Mouse (Mus musculus): ENCODE data around the gene Hpn.

Gene Hpn

DNA sequence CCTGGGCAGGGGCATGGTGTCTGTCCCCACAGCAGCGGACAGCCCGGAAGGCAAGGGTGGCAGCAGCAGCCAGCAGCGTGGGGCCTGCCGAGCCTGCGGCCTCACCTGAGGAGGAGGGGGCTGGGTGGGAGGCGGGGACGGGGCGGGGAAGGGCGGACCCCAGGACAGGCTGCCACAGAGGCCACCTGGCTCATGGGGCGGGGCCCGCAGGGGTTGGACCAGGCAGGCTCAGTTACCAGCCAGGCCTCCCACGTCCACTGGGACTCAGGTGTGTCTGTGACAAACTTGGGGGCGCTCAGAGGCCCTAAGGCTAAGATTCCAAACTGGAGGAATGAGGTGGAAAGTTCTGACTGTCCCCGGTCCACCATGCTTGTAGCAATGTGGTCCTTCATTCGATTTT is at the start of gene Hpn:
Gene Hpn, minus strand, starts transcription at position 109 of the 400 bp plus-strand sequence.
- peak; percentile 86 for DNase-seq (ENCODE audit: low spot score)

DNA sequence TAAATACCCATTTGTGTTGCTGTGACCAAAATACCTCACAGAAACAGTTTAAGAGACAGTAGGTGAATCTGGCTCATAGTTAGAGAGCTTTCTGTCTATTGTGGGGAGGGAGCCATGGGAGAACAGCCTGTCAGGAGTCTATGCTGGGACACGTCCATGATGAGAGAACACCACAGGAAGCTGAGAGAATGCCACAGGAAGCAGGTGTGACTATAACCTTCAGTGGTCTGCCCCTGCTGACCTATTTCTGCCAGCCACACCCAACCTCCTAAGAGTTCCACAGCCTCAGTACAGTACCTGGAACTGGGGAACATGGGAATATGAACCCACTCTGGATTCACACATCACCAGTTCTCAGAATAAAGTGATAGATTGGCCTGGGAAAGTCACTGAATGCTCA is 49.7 kb upstream of the Hpn start:
- no peak for DNase-seq (ENCODE audit: low spot score)

DNA sequence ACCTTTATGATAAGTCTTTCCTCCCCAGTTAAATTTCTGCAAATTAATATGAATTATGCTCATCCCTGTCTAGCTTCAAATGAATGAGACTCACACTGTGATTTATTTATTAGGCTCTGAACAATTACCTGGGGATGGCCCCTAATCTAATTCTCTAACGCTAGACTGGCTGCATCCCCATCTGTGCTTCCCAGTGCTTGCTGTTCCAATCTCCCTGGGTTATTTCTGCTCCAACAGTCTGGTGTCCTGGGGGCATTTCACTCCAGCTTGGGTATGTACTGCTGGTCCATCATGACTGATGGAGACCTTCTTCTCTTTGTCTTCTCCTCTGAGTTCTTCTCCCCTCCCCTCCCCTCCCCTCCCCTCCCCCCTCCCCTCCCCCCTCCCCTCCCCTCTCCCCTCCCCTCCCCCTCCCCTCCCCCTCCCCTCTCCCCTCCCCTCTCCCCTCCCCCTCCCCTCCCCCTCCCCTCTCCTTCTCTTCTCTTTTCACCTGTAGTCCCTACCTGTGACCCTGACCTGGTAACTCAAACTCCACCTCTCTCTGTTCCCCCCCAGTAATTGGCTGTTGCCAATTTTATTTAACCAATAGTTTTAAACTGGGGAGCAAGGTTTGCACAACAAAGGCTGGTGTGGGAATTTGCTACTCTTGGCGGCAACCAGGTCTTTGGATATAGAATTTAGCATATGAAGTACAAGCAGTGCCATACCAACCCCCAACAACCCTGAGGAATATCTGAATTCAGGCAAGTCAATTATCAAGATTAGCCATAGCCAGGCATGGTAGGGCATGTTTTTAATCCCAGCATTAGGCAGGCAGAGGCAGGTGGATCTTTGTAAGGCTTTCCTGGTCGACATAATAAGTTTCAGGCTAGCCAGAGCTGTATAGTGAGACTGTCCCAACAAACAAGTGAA is 48.8 kb upstream of the Hpn start:
- no peak for DNase-seq (ENCODE audit: low spot score)

DNA sequence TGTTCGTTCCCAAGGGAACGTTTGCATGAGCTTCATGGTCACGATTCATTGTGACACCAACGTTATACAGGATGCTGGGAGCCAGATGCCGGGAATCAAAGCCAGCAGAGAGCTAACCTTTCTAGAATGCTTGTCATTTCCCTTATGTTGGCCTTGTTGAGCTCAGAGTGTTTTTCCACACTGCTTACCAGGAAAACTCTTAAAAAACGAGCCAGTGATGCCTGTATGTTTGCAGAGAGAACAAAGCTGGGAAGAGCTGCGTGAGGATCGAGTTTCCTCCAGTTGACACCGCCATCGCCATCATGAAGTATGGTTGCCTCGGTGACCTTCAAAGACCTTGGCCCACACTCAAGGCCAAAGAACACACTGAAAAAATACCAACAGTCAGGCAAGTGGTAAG is 47.2 kb upstream of the Hpn start:
- DNase-seq (ENCODE audit: low spot score): no peak

DNA sequence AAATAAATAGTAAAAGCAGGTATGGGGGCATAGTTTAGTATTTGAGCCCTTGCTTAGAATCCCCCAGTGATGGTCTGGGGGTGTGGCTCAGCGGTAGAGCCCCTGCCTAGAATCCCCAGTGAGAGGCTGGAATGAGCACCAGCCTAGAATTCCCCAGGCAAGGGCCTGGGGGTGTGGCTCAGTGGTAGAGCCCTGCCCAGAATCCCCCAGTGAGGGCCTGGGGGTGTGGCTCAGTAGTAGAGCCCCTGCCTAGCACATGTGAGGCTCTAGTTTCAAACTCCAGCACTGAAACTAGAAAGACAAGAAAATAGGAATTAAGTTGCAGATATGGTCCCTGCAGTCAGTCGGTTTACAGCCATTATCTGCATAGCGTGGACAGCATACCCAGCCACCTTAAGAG is 46.7 kb upstream of the Hpn start:
- DNase-seq (ENCODE audit: low spot score): no peak

DNA sequence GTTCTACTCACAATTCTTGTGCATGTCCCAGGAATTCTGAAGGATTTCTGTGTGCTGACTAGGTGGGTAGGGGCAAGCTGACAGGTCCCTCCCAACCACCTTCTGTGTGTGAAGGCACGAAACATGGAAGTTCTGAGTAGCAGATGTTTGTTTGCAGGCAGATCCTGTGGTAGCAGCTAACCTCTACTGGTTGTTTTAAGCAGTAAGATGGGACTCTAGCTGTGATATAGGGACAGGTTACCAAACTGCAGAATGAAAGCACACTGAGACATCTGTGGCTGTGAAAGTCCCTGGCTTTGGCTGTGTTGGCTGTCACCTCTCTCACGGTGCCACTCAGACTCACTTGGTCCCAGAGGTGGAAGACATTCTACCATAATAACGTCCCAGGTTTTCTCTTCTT is 46.2 kb upstream of the Hpn start:
- no peak for DNase-seq (ENCODE audit: low spot score)

DNA sequence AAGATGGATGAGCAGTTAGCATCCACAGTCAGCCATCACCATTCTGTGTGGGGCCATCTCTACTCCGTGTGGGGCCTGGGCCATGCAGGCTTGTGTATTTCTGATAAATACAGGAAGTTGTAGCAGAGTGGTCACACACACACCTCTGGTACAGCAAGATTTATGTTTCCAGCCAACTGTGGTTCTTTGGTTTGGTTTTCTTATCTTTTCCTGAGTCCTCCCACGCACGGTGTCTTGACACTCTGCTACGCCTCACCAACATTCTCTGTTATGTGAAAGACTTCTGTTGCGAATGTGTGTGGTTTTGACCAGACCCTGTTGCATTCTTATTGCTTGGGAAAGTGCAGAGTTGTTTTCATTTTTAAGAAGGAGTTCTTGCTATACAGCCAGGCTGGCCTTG is 45.7 kb upstream of the Hpn start:
- DNase-seq (ENCODE audit: low spot score): no peak

DNA sequence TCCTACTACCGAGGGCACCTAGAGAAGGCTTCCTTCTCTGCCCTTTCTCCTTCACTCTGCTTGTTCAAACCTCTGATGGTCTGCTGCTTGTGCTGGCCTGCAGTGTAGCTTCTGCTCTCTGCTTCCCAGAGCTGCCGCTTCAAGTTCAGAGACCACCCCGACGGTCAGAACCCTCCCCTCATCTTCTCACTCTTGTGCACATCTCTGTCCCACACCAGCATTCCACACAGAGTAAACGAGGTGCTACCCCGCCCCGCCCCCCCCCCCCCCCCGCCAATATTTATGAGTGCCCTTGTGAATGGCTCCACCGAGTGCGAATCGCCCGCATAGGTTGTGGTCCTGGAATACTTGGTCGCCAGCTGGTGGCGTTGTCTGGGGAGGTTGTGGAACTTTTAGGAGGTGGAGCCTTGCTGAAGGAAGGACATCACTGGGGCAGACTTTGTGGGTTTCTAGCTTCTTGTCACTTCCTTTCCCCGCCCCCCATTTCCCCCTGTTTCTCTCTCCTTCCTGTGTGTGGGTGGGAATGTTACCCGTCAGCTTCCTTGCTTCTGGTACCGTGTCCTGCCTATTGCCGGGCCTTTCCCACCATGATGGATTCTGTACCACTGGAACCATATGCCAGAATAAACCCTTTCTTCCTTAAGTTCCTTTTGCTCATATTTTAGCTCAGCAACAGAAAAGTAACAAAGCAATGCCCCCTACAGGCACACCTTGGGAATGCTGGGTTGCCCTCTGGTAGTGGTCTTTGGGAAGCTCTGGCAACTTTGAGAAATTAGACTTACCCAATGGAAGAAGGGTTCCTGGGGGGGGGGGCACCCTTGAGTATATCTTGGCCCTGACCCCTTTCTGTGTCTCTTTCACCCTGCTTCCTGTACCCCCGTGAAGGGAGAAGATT is 41.2 kb upstream of the Hpn start:
- peak; percentile 31 for DNase-seq (ENCODE audit: low spot score)

DNA sequence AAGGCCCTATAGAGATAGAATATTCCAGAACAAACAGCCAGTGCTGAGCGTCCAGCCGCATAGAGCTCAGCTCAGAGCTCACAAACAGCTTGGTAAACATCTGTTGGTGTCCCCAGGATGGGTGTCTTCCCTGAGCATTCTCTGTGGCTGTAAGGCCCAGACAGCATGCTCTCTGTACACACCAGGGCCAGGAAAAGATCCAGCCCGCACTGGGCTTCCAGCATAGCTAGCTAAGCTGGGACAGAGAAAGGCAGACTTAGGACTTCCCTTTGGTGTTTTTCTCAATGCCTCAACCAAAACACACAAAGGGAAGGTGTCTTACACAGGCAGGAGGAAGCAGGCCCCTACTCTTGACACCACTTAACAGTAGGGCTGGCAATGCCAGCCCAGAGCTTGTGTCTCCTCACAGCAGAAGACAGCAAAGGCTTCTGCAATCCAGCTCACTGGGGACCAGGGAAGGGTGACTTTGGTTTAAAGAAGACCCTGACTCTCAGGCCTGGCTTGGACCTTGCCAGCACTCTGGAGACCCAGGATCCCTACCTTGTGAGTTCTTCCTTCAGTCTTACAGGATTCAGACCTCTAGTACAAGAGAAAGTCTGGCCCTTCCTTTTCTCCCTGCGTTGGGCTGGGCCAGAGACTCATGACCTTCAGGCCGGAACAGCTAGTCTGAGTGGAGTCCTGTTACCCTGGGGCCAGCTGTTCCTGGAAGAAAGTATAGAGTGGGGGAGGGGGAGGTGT is 40.4 kb upstream of the Hpn start, which contains the start of gene Gramd1a:
Gene Gramd1a, minus strand, starts transcription at position 601 of the 738 bp plus-strand sequence.
- DNase-seq (ENCODE audit: low spot score): peak; percentile 39

DNA sequence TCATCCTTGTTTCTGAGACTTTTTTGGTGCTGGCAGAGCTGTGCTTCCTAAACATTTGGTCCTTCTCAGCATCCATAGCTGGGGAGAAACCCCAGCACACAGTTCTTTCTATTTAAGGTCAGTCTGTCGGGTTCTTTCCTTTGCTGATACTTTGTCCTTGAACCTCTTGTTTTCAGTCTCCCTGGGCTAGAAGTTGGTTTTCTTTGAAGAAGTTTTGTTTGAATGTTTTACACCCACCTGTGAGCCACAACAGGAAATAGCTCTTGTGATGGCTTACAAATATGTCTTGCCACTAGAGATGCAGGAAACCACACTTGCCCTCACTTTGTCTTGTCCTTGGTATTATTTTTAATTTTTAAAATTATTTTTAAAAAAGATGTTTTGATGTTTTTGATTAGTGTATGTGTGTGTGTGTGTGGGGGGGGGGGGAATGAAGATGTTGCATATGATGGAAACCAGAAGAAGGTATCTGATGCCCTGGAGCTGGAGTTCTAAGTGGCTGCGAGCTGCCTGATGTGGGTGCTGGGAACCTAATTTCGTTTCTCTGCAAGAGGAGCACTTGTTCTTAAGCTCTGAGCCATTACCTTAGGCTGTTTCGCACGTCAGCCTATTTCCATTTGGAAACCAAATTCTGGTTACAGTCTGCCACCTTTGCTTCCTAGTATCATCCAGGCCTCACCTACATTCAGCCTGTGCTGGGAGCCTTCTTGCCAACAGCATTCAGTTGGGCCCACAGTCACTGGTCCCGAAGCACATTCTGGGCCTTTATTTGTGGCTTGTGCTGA is 38.6 kb upstream of the Hpn start:
- DNase-seq (ENCODE audit: low spot score): no peak

DNA sequence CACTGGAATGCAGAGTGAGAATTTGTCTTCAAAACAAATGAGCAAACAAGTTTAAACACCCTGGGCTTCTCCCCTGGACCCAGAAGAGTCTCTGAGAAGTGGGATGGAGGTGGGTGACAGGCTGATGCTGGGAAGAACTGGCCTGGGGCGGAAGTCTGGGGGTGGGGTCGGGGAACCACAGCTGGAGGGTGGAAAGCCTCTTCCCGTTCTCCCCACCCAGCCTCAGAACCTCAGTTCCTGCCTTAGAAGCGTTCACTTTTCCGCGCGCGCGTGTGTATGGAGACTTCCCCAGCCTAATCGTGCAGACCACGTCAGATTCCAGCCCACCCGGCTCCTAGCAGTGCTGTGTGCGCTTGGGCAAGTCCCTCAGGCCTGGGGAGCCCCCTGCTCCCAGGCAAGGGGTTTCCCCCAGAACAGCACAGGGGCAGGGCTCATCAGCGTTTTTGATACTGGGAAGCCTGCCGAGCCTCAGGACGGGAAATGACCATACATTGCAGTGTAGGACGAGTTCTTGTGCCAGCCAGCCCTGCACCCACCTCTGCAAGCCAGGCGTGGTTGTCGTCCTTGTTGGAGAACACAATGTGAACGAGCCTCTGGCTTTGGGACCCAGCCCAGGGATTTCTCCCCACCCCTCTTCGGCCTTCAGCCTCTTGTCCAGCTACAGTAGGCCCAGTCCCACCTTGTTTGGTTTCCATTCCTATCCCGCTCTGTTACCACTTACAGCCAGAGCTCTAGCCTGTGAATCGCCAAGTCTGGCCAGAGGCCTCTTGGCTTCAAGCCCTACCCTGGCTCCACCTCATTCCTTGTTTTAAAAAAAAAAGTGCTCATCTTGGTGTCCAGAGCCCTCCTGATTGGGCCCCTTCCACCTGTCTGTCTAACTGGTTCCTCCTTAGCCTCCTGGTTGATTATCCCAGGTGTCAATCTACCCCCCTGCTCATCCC is 36.5 kb upstream of the Hpn start:
- no peak for DNase-seq (ENCODE audit: low spot score)

DNA sequence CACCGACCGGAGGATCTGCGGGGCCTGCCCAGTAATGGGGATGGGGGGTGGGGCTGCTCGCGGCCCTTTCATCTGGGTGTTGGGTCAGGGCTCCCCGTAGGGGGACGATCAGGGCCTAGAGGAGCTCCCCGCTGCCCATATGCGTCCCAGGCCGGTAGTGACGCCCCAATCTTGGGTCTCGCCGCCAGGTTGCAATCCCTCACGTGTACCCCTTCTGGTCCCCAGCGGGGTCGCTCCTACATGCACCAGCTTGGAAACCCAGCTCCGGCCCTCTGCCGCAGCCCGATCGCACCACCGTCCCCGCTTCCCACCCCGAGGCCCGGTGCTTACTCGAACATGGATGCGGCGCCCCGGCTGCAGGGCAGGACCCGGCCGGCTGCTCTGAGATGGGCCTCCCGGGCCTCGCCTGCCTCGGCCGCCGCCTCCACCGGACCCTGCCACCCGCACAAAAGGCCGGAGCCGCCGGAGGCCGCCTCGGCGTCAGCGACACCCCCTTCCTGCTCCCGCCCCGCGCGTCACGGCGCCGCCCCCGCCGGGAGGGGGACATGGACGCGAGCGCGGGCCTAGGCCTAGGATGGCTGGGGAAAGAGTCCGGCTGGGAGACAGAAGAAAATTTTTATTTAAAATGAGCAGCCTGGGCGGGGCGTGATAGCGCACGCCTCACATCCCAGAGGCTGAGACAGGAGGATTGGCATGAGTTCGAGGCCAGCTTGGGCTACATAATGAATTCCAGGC is 35.6 kb upstream of the Hpn start:
- DNase-seq (ENCODE audit: low spot score): peak; percentile 85

DNA sequence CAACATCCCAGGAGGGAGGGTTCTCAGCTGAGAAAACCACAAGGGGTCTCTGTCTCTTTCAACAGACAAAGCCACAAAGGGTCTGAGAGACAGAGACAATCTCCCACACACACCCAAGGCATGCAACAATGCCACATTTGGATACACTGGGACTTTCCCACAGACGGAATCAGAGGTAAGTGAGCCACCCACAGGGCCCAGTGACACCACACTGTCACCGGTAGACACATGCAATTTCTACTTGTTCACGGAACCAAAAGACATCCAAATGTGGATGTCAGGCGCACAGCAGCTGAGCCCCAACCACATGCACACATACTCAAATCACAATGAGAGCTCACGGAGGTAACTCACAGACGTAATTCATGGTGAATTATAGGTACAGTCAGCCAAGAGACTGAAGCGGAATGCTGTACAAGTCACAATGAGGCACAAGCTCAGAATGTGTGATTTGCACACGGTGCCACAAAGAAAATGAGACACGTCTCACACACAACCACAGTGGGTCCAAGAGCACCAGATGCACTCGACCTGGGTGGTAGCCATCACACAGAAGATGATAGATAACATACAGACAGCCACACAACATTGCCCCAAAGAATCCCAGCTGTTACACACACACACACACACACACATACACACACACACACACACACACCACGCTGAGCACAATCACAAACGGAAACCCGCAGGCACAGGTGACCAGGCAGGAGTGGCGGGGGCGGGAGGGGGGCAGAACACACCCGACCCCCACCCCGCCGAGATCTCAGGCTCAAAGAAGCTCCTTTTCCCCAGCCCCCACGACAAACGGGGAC is 34.9 kb upstream of the Hpn start:
- no peak for DNase-seq (ENCODE audit: low spot score)

DNA sequence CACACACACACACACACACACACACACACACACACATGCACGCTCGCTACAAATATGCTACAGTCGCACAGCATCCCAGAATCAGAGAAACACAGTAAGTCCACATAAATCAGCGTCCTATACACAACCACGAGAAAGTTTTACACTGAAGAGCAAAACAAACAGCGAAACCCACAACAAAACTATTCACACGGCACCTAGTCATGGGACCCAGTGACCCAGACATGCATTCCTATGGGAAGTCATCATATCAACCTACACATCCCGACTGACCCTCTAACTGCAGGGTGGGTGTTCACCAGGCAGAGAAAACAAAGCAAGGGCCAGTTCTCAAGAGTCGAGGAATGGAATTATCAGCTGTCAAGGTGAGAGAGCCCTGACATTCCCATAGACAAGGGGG is 34.2 kb upstream of the Hpn start:
- DNase-seq (ENCODE audit: low spot score): no peak

DNA sequence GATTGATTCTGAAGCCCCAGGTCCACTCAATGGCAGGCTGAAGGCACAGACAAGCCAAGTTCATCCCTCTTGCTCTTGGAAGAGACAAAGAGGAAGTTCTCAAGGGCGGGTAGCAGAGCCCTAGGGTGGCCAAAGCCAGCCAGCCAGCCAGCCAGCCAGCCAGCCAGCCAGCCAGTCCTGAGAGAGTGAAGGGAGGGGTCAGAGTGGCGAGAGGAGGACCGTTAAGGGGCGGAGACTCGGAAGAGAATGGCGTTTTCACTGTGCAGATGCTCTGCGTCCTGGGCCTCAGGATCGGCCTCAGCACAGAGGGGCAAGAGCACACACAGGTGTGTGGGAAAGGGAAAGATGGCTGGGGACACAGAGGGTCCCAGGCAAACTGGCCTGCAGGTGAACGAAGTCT is 33.7 kb upstream of the Hpn start:
- DNase-seq (ENCODE audit: low spot score): no peak

DNA sequence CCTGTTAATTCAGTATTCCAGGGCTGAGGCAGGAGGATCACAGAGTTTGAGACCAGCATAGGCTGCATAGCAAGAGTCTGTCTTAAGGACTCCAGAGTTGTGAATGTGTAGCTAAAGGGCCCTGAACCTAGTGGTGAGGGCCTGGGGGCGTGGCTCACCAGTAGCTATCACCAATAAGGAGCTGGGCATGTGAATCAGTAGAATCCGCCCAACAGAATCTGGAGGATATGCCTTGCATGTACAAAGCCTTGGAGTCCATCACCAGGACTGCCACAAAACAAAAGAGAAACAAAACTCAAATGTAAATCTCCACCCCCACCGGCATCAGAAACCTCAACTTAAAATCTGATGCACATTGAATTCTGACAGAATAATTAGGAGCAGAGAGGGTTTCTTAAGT is 33.0 kb upstream of the Hpn start:
- DNase-seq (ENCODE audit: low spot score): no peak

DNA sequence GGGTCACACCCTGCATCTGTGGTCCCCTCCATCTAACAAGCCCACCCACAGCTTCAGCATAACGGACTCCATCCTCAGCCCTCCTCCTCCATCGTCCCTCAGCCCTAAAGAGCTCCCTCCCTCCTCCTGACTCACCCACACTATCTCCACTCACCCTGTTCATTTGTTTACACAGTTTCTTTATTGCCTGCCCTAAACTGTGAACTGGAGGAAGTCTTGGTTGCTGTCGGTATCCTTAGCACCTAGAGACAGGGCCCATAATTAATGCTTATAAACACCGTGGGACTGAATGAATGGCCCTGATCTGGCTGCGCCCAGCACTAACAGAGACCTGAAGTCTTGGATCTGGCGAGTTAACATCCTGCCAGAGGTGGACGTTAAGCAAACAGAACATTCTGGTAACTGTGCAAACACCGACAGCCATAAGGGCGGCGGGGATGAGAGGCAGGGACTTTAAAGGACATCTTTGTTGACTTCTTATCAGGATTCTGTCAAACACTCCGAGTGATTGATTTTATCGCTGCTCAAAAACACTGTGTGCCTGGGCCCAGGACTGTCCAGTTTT is 30.6 kb upstream of the Hpn start:
- DNase-seq (ENCODE audit: low spot score): peak; percentile 76

DNA sequence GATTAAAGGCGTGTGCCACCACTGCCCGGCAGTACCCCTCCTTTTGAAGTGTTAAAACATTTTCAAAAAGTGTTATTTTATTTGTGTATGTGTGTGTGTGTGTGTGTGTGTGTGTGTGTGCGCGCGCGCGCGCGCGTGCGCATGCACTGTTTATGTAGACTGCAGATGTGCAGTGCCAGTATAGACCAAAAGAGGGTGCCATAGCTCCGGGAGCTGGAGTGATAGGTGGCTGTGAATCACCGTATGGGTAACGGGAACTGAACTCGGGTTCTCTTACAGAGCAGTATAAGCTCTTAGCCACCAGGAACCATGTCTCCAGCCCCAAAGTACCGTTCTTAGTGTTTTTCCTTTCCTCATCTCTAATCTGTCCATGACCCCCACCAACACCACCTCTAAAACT is 29.8 kb upstream of the Hpn start:
- DNase-seq (ENCODE audit: low spot score): no peak
